Mouse (Mus musculus): ENCODE data around the gene Mrpl27. TPM values are rescaled to one million over a fixed set of nuclear protein-coding genes. Genes with fewer than 3 reads are reported as not detected.
"Not testable (repeated sequence)": the region's sequence is repeated elsewhere in the genome, so short reads cannot be mapped to it uniquely, and the experiment has no call there.

Mrpl27 gene
- polyA plus RNA-seq, 1 experiment from 2014 or later = 139 TPM

DNA sequence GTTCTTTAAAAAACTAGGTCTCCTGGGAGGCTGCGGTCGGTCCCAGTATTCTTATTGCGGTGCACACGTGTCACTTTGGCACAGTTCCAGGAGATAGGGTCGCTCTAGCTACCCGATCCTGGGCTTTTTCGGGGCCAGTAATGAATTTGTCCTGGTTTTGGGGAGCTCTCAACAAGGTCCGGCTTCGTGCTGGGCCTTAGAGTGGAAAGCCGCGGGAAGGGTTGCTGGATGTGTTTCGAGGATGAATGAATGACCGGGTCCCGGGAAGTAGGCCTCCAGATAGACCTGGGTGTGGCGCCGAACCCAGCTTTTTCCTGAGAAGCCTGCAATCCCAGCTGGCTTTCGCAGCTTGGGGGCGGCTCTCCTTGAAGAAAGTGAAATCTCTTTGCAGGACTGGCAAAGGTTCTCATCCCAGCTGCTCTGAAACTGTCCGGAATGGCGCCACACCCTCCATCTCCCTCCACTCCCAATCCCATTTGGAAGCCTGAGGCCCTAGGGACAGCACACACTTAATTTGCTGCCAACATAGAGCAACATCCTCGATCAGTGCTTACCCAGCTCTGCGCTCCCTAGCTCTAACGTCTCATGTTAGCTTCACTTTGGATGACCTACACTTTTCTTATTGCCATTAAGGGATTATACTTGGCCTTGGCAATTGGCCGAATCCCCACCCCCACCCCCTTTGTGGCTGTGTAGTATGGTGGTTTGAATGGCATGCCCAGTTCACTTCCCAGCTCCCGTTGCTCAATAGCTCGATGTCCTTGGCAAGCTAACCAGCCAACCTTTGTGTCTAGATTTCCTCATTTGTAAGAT, 23.2 kb upstream of the Mrpl27 start:
- peak overlapping the region; percentile 94 for H3K9ac ChIP-seq

GRCm38 (mm10) chr11:94631969-94632368, 21.6 kb upstream of the Mrpl27 start:
- no peak overlapping the region for H3K9ac ChIP-seq
- ATAC-seq (ENCODE audit: borderline replicate concordance, extremely low read depth, low FRiP score, low TSS enrichment) = no peak
- no peak overlapping the region for H3K27ac ChIP-seq
- peaks cover 10% of the 10 kb centered on the region for H3K4me1 ChIP-seq
- no peaks in the 10 kb centered on the region for H3K9me3 ChIP-seq
- H3K36me3 ChIP-seq = peaks cover 49% of the 10 kb centered on the region
- no peak overlapping the region for H3K4me2 ChIP-seq
- no peaks in the 10 kb centered on the region for H3K27me3 ChIP-seq
- H3K4me3 ChIP-seq = no peak overlapping the region
- 89% methylated on average over 5 of the region's 5 CpGs for WGBS

More for the DNA sequence above, 23.2 kb upstream of the Mrpl27 start:
- ATAC-seq (ENCODE audit: borderline replicate concordance, extremely low read depth, low FRiP score, low TSS enrichment) = peak; percentile 25; the same call in 1 of the 2 replicates
- Histone ChIP-seq H3K4me2 (peak overlapping the region; percentile 78), H3K36me3 (peaks cover 33% of the 10 kb centered on the region), H3K27ac (peak overlapping the region; percentile 75), H3K27me3 (no peaks in the 10 kb centered on the region), H3K9me3 (no peaks in the 10 kb centered on the region), H3K4me3 (peak overlapping the region; percentile 100), H3K4me1 (peaks cover 10% of the 10 kb centered on the region)
- 7% methylated on average over 26 of the region's 26 CpGs for WGBS

GRCm38 (mm10) chr11:94632988-94633387, 20.6 kb upstream of the Mrpl27 start:
- peaks cover 59% of the 10 kb centered on the region for H3K36me3 ChIP-seq
- ATAC-seq (ENCODE audit: borderline replicate concordance, extremely low read depth, low FRiP score, low TSS enrichment) = no peak
- H3K9ac ChIP-seq = no peak overlapping the region
- H3K4me2 ChIP-seq = no peak overlapping the region
- no peak overlapping the region for H3K4me3 ChIP-seq
- 83% methylated on average over 8 of the region's 8 CpGs for WGBS
- peaks cover 10% of the 10 kb centered on the region for H3K4me1 ChIP-seq
- no peak overlapping the region for H3K27ac ChIP-seq
- no peaks in the 10 kb centered on the region for H3K9me3 ChIP-seq
- no peaks in the 10 kb centered on the region for H3K27me3 ChIP-seq

GRCm38 (mm10) chr11:94634431-94634830, 19.1 kb upstream of the Mrpl27 start:
- Histone ChIP-seq H3K36me3 (peaks cover 74% of the 10 kb centered on the region), H3K4me1 (peaks cover 10% of the 10 kb centered on the region), H3K27ac (no peak overlapping the region), H3K4me2 (no peak overlapping the region), H3K4me3 (no peak overlapping the region), H3K9ac (no peak overlapping the region), H3K9me3 (no peaks in the 10 kb centered on the region), H3K27me3 (no peaks in the 10 kb centered on the region)
- WGBS = 83% methylated on average over 5 of the region's 5 CpGs
- ATAC-seq (ENCODE audit: borderline replicate concordance, extremely low read depth, low FRiP score, low TSS enrichment) = no peak

- 84% methylated on average over 8 of the region's 8 CpGs for WGBS
- no peaks in the 10 kb centered on the region for H3K9me3 ChIP-seq
- H3K36me3 ChIP-seq = peaks cover 90% of the 10 kb centered on the region
- no peak overlapping the region for H3K4me2 ChIP-seq
- no peak overlapping the region for H3K9ac ChIP-seq
- H3K27ac ChIP-seq = no peak overlapping the region
- no peak overlapping the region for H3K4me3 ChIP-seq
- H3K27me3 ChIP-seq = no peaks in the 10 kb centered on the region
- ATAC-seq (ENCODE audit: borderline replicate concordance, extremely low read depth, low FRiP score, low TSS enrichment) = no peak
- no peaks in the 10 kb centered on the region for H3K4me1 ChIP-seq
Observed at GRCm38 (mm10) chr11:94644461-94645219, 8.9 kb upstream of the Mrpl27 start.

- no peaks in the 10 kb centered on the region for H3K4me1 ChIP-seq
- peaks cover 81% of the 10 kb centered on the region for H3K36me3 ChIP-seq
- WGBS = 95% methylated on average over 4 of the region's 4 CpGs
- H3K27me3 ChIP-seq = no peaks in the 10 kb centered on the region
- no peak overlapping the region for H3K9ac ChIP-seq
- H3K4me3 ChIP-seq = no peak overlapping the region
- H3K9me3 ChIP-seq = no peaks in the 10 kb centered on the region
- H3K27ac ChIP-seq = no peak overlapping the region
- no peak for ATAC-seq (ENCODE audit: borderline replicate concordance, extremely low read depth, low FRiP score, low TSS enrichment)
- no peak overlapping the region for H3K4me2 ChIP-seq
Observed at GRCm38 (mm10) chr11:94646457-94646856, 7.1 kb upstream of the Mrpl27 start.

DNA sequence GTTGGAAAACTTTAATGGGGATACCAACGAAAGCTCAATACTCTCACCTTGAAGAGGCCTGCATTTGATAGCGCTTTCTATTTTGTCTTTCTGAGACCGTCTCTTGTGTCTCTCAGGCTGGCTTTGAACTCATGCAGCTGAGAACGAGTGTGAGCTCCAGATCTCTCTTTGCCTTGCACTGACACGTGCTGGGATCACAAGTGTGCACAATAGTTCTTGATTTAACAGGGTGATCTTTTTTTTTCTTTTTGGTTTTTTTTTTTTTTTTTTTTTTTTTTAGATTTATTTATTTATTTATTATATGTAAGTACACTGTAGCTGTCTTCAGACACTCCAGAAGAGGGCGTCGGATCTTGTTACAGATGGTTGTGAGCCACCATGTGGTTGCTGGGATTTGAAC, 2.3 kb upstream of the Mrpl27 start:
- Histone ChIP-seq H3K36me3 (peaks cover 35% of the 10 kb centered on the region), H3K4me1 (peaks cover 22% of the 10 kb centered on the region)
- not testable (repeated sequence) for H3K9me3 ChIP-seq; H3K9ac ChIP-seq; H3K4me3 ChIP-seq; H3K4me2 ChIP-seq; H3K27me3 ChIP-seq; H3K27ac ChIP-seq; ATAC-seq (ENCODE audit: borderline replicate concordance, extremely low read depth, low FRiP score, low TSS enrichment)
- 92% methylated on average over 5 of the region's 7 CpGs for WGBS

DNA sequence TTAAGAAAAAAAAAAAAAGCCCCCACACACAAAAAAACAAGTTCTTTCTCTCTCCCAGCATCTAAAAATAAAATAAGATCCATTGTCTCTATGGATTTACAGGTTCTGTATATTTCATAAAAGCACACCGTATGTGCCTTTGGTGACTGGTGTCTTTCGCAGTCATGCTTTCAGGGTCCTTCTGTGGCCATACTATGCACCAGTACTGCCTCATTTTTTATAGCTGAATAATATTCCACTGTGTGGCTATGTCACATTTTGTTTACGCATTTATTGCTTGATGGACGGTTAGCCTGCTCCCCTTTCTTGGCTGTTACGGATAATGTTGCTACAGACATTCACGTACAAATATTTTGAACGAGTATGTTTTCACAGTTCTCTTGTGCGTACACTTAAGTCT, 594 bp upstream of the Mrpl27 start:
- WGBS = 44% methylated on average over 8 of the region's 8 CpGs
- Histone ChIP-seq H3K27ac (no peak overlapping the region), H3K27me3 (no peaks in the 10 kb centered on the region), H3K36me3 (peaks cover 25% of the 10 kb centered on the region), H3K9ac (peak overlapping the region; percentile 76), H3K4me3 (peak overlapping the region; percentile 82), H3K4me1 (peaks cover 22% of the 10 kb centered on the region), H3K9me3 (no peaks in the 10 kb centered on the region), H3K4me2 (peak overlapping the region; percentile 75)
- ATAC-seq (ENCODE audit: borderline replicate concordance, extremely low read depth, low FRiP score, low TSS enrichment) = no peak

- WGBS = 40% methylated on average over 1 of the region's 1 CpGs
- H3K27me3 ChIP-seq = no peaks in the 10 kb centered on the region
- no peaks in the 10 kb centered on the region for H3K9me3 ChIP-seq
- H3K4me2 ChIP-seq = no peak overlapping the region
- no peak overlapping the region for H3K9ac ChIP-seq
- H3K4me3 ChIP-seq = no peak overlapping the region
- peaks cover 59% of the 10 kb centered on the region for H3K36me3 ChIP-seq
- H3K27ac ChIP-seq = no peak overlapping the region
- H3K4me1 ChIP-seq = no peaks in the 10 kb centered on the region
- ATAC-seq (ENCODE audit: borderline replicate concordance, extremely low read depth, low FRiP score, low TSS enrichment) = no peak
Observed at GRCm38 (mm10) chr11:94661344-94661743, 7.8 kb downstream of the Mrpl27 start.

DNA sequence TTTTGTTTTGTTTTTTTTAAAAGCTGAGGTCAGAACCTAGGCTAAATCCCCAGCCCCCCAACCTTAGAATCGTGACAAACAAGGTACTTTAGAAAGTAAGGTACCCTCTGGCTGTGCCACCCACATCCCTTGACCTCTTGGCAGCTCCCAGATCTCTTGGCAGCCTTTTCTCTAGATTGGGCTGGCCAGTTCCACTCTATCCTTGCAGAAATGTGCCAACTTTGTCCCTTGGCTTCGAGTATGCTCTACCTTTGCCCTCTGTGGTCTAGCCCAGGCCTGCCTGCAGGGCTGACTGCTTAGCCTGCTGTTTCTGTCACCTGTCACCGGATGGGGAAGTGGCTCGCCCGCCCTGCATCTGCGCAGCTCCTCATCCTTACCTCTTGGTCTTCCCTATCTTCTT, 11.7 kb downstream of the Mrpl27 start:
- WGBS = 85% methylated on average over 6 of the region's 6 CpGs
- Histone ChIP-seq H3K4me3 (no peak overlapping the region), H3K4me2 (no peak overlapping the region), H3K4me1 (no peaks in the 10 kb centered on the region), H3K27ac (no peak overlapping the region), H3K9me3 (no peaks in the 10 kb centered on the region), H3K9ac (no peak overlapping the region), H3K36me3 (peaks cover 71% of the 10 kb centered on the region), H3K27me3 (no peaks in the 10 kb centered on the region)
- ATAC-seq (ENCODE audit: borderline replicate concordance, extremely low read depth, low FRiP score, low TSS enrichment) = no peak

GRCm38 (mm10) chr11:94674984-94675383, 21.4 kb downstream of the Mrpl27 start:
- H3K9ac ChIP-seq = no peak overlapping the region
- peaks cover 31% of the 10 kb centered on the region for H3K4me1 ChIP-seq
- no peak overlapping the region for H3K4me3 ChIP-seq
- no peak for ATAC-seq (ENCODE audit: borderline replicate concordance, extremely low read depth, low FRiP score, low TSS enrichment)
- H3K9me3 ChIP-seq = no peaks in the 10 kb centered on the region
- H3K27ac ChIP-seq = no peak overlapping the region
- H3K27me3 ChIP-seq = no peaks in the 10 kb centered on the region
- H3K4me2 ChIP-seq = 0 out of 2 replicates have a peak overlapping the region, but pooled peaks have one; percentile 2
- 79% methylated on average over 5 of the region's 5 CpGs for WGBS
- peaks cover 6% of the 10 kb centered on the region; the same call in 1 of the 2 replicates for H3K36me3 ChIP-seq

GRCm38 (mm10) chr11:94675446-94675845, 21.9 kb downstream of the Mrpl27 start:
- H3K27me3 ChIP-seq = no peaks in the 10 kb centered on the region
- H3K4me1 ChIP-seq = peaks cover 31% of the 10 kb centered on the region
- H3K9me3 ChIP-seq = no peaks in the 10 kb centered on the region
- no peak for ATAC-seq (ENCODE audit: borderline replicate concordance, extremely low read depth, low FRiP score, low TSS enrichment)
- peak overlapping the region; percentile 67; the same call in 1 of the 2 replicates for H3K4me2 ChIP-seq
- peaks cover 2% of the 10 kb centered on the region; the same call in 1 of the 2 replicates for H3K36me3 ChIP-seq
- H3K27ac ChIP-seq = no peak overlapping the region
- no peak overlapping the region for H3K4me3 ChIP-seq
- WGBS = 67% methylated on average over 5 of the region's 5 CpGs
- H3K9ac ChIP-seq = no peak overlapping the region

Measured in lung, embryonic 15.5 days (tissue).